Mouse (Mus musculus): ENCODE measurements around the gene Tmem104. TPM values are rescaled to one million over a fixed set of nuclear protein-coding genes. Genes with fewer than 3 reads are reported as not detected.
A peak's percentile ranks its signal among the peaks of the same experiment; 100 is the strongest.

The Tmem104 gene
- total and polyA plus RNA-seq, 2 experiments from 2014 or later: 8.5 to 12.9 TPM

- TF ChIP-seq CTCF (IDR thresholded peaks at IDR 0.05): no peak
- Histone ChIP-seq H3K4me2 (ENCODE audit: low read depth, low read length, poor library complexity, severe bottlenecking) (no peak overlapping the region), H3K4me1 (ENCODE audit: insufficient read depth, low read length) (peaks cover 21% of the 10 kb centered on the region), H3K9ac (replicated peaks; ENCODE audit: low read length, poor library complexity, severe bottlenecking) (no peak overlapping the region), H3K27ac (ENCODE audit: low read depth, low read length) (no peak overlapping the region), H3K9me3 (ENCODE audit: low read length) (no peaks in the 10 kb centered on the region), H3K4me3 (ENCODE audit: low read depth, low read length) (no peak overlapping the region), H3K27me3 (ENCODE audit: insufficient read depth, low read length) (no peaks in the 10 kb centered on the region), H3K36me3 (ENCODE audit: insufficient read depth, low read length) (peaks cover 8% of the 10 kb centered on the region; the same call in 1 of the 2 replicates)
- DNase-seq (ENCODE audit: low spot score) (no peak), ATAC-seq (ENCODE audit: low FRiP score) (no peak)
- 93% methylated on average over 6 of the region's 6 CpGs for WGBS
Measured at GRCm38 (mm10) chr11:115274771-115275170, 87.5 kb downstream of the Tmem104 start.

- peaks cover 21% of the 10 kb centered on the region for H3K4me1 ChIP-seq (ENCODE audit: insufficient read depth, low read length)
- DNase-seq (ENCODE audit: low spot score) (no peak), ATAC-seq (ENCODE audit: low FRiP score) (no peak)
- H3K27me3 ChIP-seq (ENCODE audit: insufficient read depth, low read length): no peaks in the 10 kb centered on the region
- TF ChIP-seq CTCF (IDR thresholded peaks at IDR 0.05): no peak
- 90% methylated on average over 6 of the region's 6 CpGs for WGBS
- H3K9ac ChIP-seq (replicated peaks; ENCODE audit: low read length, poor library complexity, severe bottlenecking): peak overlapping the region; percentile 74; the same call in 1 of the 2 replicates
- H3K4me2 ChIP-seq (ENCODE audit: low read depth, low read length, poor library complexity, severe bottlenecking): peak overlapping the region; percentile 83
- H3K36me3 ChIP-seq (ENCODE audit: insufficient read depth, low read length): peaks cover 8% of the 10 kb centered on the region; the same call in 1 of the 2 replicates
- no peaks in the 10 kb centered on the region for H3K9me3 ChIP-seq (ENCODE audit: low read length)
- H3K4me3 ChIP-seq (ENCODE audit: low read depth, low read length): peak overlapping the region; percentile 61
- H3K27ac ChIP-seq (ENCODE audit: low read depth, low read length): no peak overlapping the region
Measured at GRCm38 (mm10) chr11:115275509-115275908, 88.2 kb downstream of the Tmem104 start.

GRCm38 (mm10) chr11:115275954-115276353, 88.7 kb downstream of the Tmem104 start:
- ATAC-seq (ENCODE audit: low FRiP score) (no peak), DNase-seq (ENCODE audit: low spot score) (no peak)
- no peak for TF ChIP-seq CTCF (IDR thresholded peaks at IDR 0.05)
- no peaks in the 10 kb centered on the region for H3K27me3 ChIP-seq (ENCODE audit: insufficient read depth, low read length)
- peak overlapping the region; percentile 61 for H3K4me3 ChIP-seq (ENCODE audit: low read depth, low read length)
- H3K27ac ChIP-seq (ENCODE audit: low read depth, low read length): peak overlapping the region; percentile 91
- 61% methylated on average over 3 of the region's 3 CpGs for WGBS
- H3K9ac ChIP-seq (replicated peaks; ENCODE audit: low read length, poor library complexity, severe bottlenecking): peak overlapping the region; percentile 74
- peak overlapping the region; percentile 83 for H3K4me2 ChIP-seq (ENCODE audit: low read depth, low read length, poor library complexity, severe bottlenecking)
- peaks cover 8% of the 10 kb centered on the region; the same call in 1 of the 2 replicates for H3K36me3 ChIP-seq (ENCODE audit: insufficient read depth, low read length)
- H3K9me3 ChIP-seq (ENCODE audit: low read length): no peaks in the 10 kb centered on the region
- peaks cover 21% of the 10 kb centered on the region for H3K4me1 ChIP-seq (ENCODE audit: insufficient read depth, low read length)

- Histone ChIP-seq H3K27ac (ENCODE audit: low read depth, low read length) (peak within 1 kb of the TSS; percentile 91), H3K36me3 (ENCODE audit: insufficient read depth, low read length) (0 out of 2 replicates have a peak, but pooled peaks cover under 1% of the 10 kb centered on the region), H3K9me3 (ENCODE audit: low read length) (no peaks in the 10 kb centered on the region), H3K27me3 (ENCODE audit: insufficient read depth, low read length) (no peaks in the 10 kb centered on the region), H3K4me1 (ENCODE audit: insufficient read depth, low read length) (peaks cover 21% of the 10 kb centered on the region), H3K4me2 (ENCODE audit: low read depth, low read length, poor library complexity, severe bottlenecking) (peak within 1 kb of the TSS; percentile 83), H3K4me3 (ENCODE audit: low read depth, low read length) (peak within 1 kb of the TSS; percentile 61), H3K9ac (replicated peaks; ENCODE audit: low read length, poor library complexity, severe bottlenecking) (peak within 1 kb of the TSS; percentile 74)
- ATAC-seq (ENCODE audit: low FRiP score) (peak; percentile 95), DNase-seq (ENCODE audit: low spot score) (peak; percentile 100)
- peak; percentile 24; the same call in 1 of the 2 replicates for TF ChIP-seq CTCF (IDR thresholded peaks at IDR 0.05)
- under 1% methylated on average over 42 of the region's 42 CpGs for WGBS
Measured at GRCm38 (mm10) chr11:115276780-115277603, 89.7 kb downstream of the Tmem104 start, which contains the start of gene Fdxr. Gene Fdxr (minus strand): TSS chr11:115277050.

GRCm38 (mm10) chr11:115277604-115277975, 90.3 kb downstream of the Tmem104 start:
- DNase-seq (ENCODE audit: low spot score) (no peak), ATAC-seq (ENCODE audit: low FRiP score) (no peak)
- 19% methylated on average over 7 of the region's 7 CpGs for WGBS

GRCm38 (mm10) chr11:115278176-115278575, 90.9 kb downstream of the Tmem104 start:
- Histone ChIP-seq H3K9me3 (ENCODE audit: low read length) (no peaks in the 10 kb centered on the region), H3K4me2 (ENCODE audit: low read depth, low read length, poor library complexity, severe bottlenecking) (no peak overlapping the region; the same call in 1 of the 2 replicates), H3K36me3 (ENCODE audit: insufficient read depth, low read length) (no peaks in the 10 kb centered on the region), H3K27me3 (ENCODE audit: insufficient read depth, low read length) (no peaks in the 10 kb centered on the region), H3K9ac (replicated peaks; ENCODE audit: low read length, poor library complexity, severe bottlenecking) (no peak overlapping the region), H3K4me1 (ENCODE audit: insufficient read depth, low read length) (peaks cover 21% of the 10 kb centered on the region), H3K4me3 (ENCODE audit: low read depth, low read length) (no peak overlapping the region), H3K27ac (ENCODE audit: low read depth, low read length) (no peak overlapping the region)
- no peak for DNase-seq (ENCODE audit: low spot score)
- ATAC-seq (ENCODE audit: low FRiP score): no peak
- TF ChIP-seq CTCF (IDR thresholded peaks at IDR 0.05): no peak
- 79% methylated on average over 6 of the region's 6 CpGs for WGBS

More at GRCm38 (mm10) chr11:115277604-115277975, 90.3 kb downstream of the Tmem104 start:
- H3K27me3 ChIP-seq (ENCODE audit: insufficient read depth, low read length): no peaks in the 10 kb centered on the region
- H3K4me1 ChIP-seq (ENCODE audit: insufficient read depth, low read length): peaks cover 21% of the 10 kb centered on the region
- H3K4me3 ChIP-seq (ENCODE audit: low read depth, low read length): peak overlapping the region; percentile 61
- no peak for TF ChIP-seq CTCF (IDR thresholded peaks at IDR 0.05)
- H3K36me3 ChIP-seq (ENCODE audit: insufficient read depth, low read length): no peaks in the 10 kb centered on the region
- H3K4me2 ChIP-seq (ENCODE audit: low read depth, low read length, poor library complexity, severe bottlenecking): peak overlapping the region; percentile 81
- H3K27ac ChIP-seq (ENCODE audit: low read depth, low read length): peak overlapping the region; percentile 85
- peak overlapping the region; percentile 60; the same call in 1 of the 2 replicates for H3K9ac ChIP-seq (replicated peaks; ENCODE audit: low read length, poor library complexity, severe bottlenecking)
- no peaks in the 10 kb centered on the region for H3K9me3 ChIP-seq (ENCODE audit: low read length)

Measured in midbrain, postnatal 0 days (tissue).